Mouse (Mus musculus) thymus, adult 2 months (tissue): ENCODE results near the gene Tmem25. TPM values are rescaled to one million over a fixed set of nuclear protein-coding genes. Genes with fewer than 3 reads are reported as not detected.

Source experiments
- DNase-seq: peaks from one replicate; pipeline ENCODE4 v3.0.0; 2021
- H3K27ac ChIP-seq: fragments of 200-500 bp; 2 replicates; pipeline ENCODE4 v1.5.1; 2012; ENCODE audit warnings: low read length, control low read depth; ENCODE audit not compliant: control insufficient read depth, insufficient read depth
- H3K27me3 ChIP-seq: fragments of 200-500 bp; 2 replicates; pipeline ENCODE4 v1.6.1; 2012; ENCODE audit warnings: mild to moderate bottlenecking, low read length, moderate library complexity, mixed read lengths; ENCODE audit not compliant: control insufficient read depth, insufficient read depth
- H3K36me3 ChIP-seq: fragments of 200-500 bp; 2 replicates; pipeline ENCODE4 v1.6.1; 2012; ENCODE audit warnings: mild to moderate bottlenecking, low read length, moderate library complexity; ENCODE audit not compliant: control insufficient read depth, insufficient read depth
- H3K4me1 ChIP-seq: fragments of 200-500 bp; replicated peaks from 2 replicates; pipeline ENCODE4 v1.6.1; 2012; ENCODE audit warnings: low read length; ENCODE audit not compliant: control insufficient read depth, insufficient read depth
- H3K4me3 ChIP-seq: fragments of 200-500 bp; 2 replicates; pipeline ENCODE4 v1.5.1; 2012; ENCODE audit warnings: mild to moderate bottlenecking, low read length, control low read depth, moderate library complexity; ENCODE audit not compliant: control insufficient read depth, insufficient read depth
- CTCF ChIP-seq: fragments of 200-500 bp; IDR thresholded peaks from 2 replicates; pipeline ENCODE4 v1.5.1; 2012; ENCODE audit warnings: mild to moderate bottlenecking, control low read depth, low read length, moderate library complexity, borderline replicate concordance; ENCODE audit not compliant: control insufficient read depth, poor library complexity, insufficient read depth; ENCODE audit errors: extremely low read depth
- POLR2A ChIP-seq: fragments of 200-500 bp; IDR thresholded peaks from 2 replicates; pipeline ENCODE4 v1.6.1; 2012; ENCODE audit warnings: mild to moderate bottlenecking, low read length, control low read depth, moderate library complexity; ENCODE audit not compliant: control insufficient read depth, poor library complexity, insufficient read depth; ENCODE audit errors: extremely low read depth
- WGBS: fragments of 180-500 bp; shearing (Covaris S2); methylation state at CpG from one replicate; pipeline ENCODE4 v1.1.7; 2018; 5-methylcytosine and 5-hydroxymethylcytosine counted together
- polyA plus RNA-seq: library from polyadenylated mRNA; depleted of rRNA; stranded (reverse); fragments of >200 nt; gene quantifications from 2 replicates; pipeline ENCODE4 v1.2.3, GENCODE M21; 2012

Tmem25 gene
- polyA plus RNA-seq, 1 experiment = 2.6 TPM

DNA sequence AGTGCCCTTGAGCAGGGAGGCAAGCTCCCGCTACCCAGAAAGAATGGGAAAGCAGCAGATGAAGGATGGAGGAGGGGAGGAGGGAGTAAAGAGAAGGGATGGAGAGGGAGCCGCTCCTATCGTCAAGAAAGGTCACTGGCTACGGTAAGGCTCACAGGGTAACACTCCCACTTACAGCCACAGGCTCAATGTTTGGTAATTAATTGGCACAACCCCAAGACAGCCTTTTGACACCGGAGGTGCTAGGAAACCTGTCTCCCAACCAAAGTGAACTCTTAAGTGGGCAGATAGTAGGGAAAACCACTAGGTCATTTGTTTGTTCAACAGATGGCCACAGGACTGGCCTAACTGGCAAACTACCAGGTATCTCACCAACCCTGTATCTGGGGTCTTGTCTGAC lies 8.0 kb upstream of the Tmem25 start:
- no peaks in the 10 kb centered on the region for H3K27me3 ChIP-seq
- no peaks in the 10 kb centered on the region for H3K4me1 ChIP-seq
- DNase-seq = no peak
- peaks cover 71% of the 10 kb centered on the region for H3K36me3 ChIP-seq
- H3K27ac ChIP-seq = no peak overlapping the region
- no peak for TF ChIP-seq CTCF
- no peak for TF ChIP-seq POLR2A
- 95% methylated on average over 5 of the region's 5 CpGs for WGBS
- H3K4me3 ChIP-seq = no peak overlapping the region

- no peaks in the 10 kb centered on the region for H3K27me3 ChIP-seq
- peaks cover 56% of the 10 kb centered on the region for H3K36me3 ChIP-seq
- no peak overlapping the region for H3K4me3 ChIP-seq
- H3K27ac ChIP-seq = no peak overlapping the region
- no peak for DNase-seq
- no peaks in the 10 kb centered on the region for H3K4me1 ChIP-seq
- TF ChIP-seq POLR2A (no peak), CTCF (no peak)
- WGBS = 97% methylated on average over 5 of the region's 5 CpGs
Observed at GRCm38 (mm10) chr9:44805536-44805935, 6.4 kb upstream of the Tmem25 start.

- TF ChIP-seq POLR2A (no peak), CTCF (no peak)
- H3K4me3 ChIP-seq = no peak overlapping the region
- peaks cover 1% of the 10 kb centered on the region; the same call in 1 of the 2 replicates for H3K4me1 ChIP-seq
- H3K27ac ChIP-seq = no peak overlapping the region
- 97% methylated on average over 10 of the region's 10 CpGs for WGBS
- no peaks in the 10 kb centered on the region for H3K27me3 ChIP-seq
- H3K36me3 ChIP-seq = peaks cover 47% of the 10 kb centered on the region
- no peak for DNase-seq
Observed at GRCm38 (mm10) chr9:44804678-44805077, 5.6 kb upstream of the Tmem25 start.

- Histone ChIP-seq H3K36me3 (peaks cover 30% of the 10 kb centered on the region), H3K4me1 (peaks cover 8% of the 10 kb centered on the region), H3K27me3 (no peaks in the 10 kb centered on the region; the same call in 1 of the 2 replicates), H3K4me3 (no peak within 1 kb of the TSS), H3K27ac (no peak within 1 kb of the TSS)
- TF ChIP-seq POLR2A (no peak), CTCF (no peak)
- no peak for DNase-seq
- WGBS = 86% methylated on average over 4 of the region's 4 CpGs
Observed at GRCm38 (mm10) chr9:44802808-44803450, 3.8 kb upstream of the Tmem25 start, which contains the start of gene Ttc36. TSS of gene Ttc36 (minus strand) at chr9:44803072.

- peaks cover 17% of the 10 kb centered on the region for H3K36me3 ChIP-seq
- H3K4me3 ChIP-seq = no peak overlapping the region
- TF ChIP-seq CTCF (no peak), POLR2A (no peak)
- WGBS = 79% methylated on average over 6 of the region's 6 CpGs
- DNase-seq = no peak
- H3K4me1 ChIP-seq = peaks cover 8% of the 10 kb centered on the region
- no peaks in the 10 kb centered on the region; the same call in 1 of the 2 replicates for H3K27me3 ChIP-seq
- no peak overlapping the region for H3K27ac ChIP-seq
Observed at GRCm38 (mm10) chr9:44801669-44802068, 2.6 kb upstream of the Tmem25 start.

GRCm38 (mm10) chr9:44799958-44800324 lies 834 bp upstream of the Tmem25 start:
- Histone ChIP-seq H3K4me3 (no peak overlapping the region), H3K27ac (no peak overlapping the region)
- TF ChIP-seq CTCF = no peak
- no peak for TF ChIP-seq POLR2A

GRCm38 (mm10) chr9:44798298-44798697 lies 809 bp downstream of the Tmem25 start:
- no peaks in the 10 kb centered on the region; the same call in 1 of the 2 replicates for H3K27me3 ChIP-seq
- TF ChIP-seq CTCF (no peak), POLR2A (no peak)
- H3K4me1 ChIP-seq = peaks cover 8% of the 10 kb centered on the region
- WGBS = 90% methylated on average over 7 of the region's 7 CpGs
- no peak overlapping the region for H3K27ac ChIP-seq
- H3K4me3 ChIP-seq = no peak overlapping the region
- no peaks in the 10 kb centered on the region for H3K36me3 ChIP-seq
- no peak for DNase-seq

More at GRCm38 (mm10) chr9:44799958-44800324, 834 bp upstream of the Tmem25 start:
- Histone ChIP-seq H3K4me1 (peaks cover 8% of the 10 kb centered on the region), H3K27me3 (no peaks in the 10 kb centered on the region; the same call in 1 of the 2 replicates), H3K36me3 (peaks cover 2% of the 10 kb centered on the region; the same call in 1 of the 2 replicates)
- no peak for DNase-seq
- WGBS = 49% methylated on average over 9 of the region's 9 CpGs
